Mouse (Mus musculus): ENCODE data around the gene Angptl7. TPM values are rescaled to one million over a fixed set of nuclear protein-coding genes. Genes with fewer than 3 reads are reported as not detected.

Angptl7 gene
- total RNA-seq, 4 experiments from 2014 or later: 0.72 to 1.8 (median 1.3) TPM

DNA sequence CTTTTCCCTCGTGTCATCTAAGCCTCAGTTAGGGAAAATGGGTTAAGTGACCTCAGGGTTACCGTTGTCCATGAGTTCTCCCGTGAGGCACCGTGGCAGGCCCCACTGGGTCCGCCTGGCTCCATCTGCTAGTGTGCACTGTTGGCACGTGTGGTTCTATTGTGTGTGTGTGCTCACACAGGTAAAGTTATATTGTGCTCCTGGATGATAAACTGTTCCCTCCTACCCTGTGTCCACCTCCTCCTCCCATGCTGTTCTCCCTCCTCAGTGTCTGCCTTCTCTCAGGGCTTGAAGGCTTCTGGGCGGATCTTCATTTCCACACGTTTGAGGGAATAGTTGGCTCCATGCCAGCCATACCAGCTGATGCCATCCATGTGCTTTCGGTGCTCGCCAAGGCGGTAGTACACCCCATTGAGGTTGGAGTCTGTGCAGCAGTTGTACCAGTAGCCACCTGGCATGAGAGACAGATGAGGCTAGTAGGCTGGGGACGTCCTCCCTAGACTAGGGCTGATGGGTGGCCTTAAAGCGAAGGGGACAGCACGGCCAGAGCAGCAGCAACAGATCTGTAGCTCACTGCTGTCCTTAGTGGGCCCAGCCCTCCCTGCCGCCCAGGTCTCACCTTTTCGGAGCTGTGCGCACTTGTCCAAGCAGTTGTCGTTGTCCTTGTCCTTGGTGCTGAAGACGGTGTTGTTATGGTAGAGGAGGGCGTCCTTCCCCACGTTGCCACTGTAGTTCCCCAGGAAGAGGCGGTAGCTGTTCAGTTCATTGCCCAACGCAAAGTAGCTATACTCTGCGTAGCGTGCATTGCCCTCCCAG, 4.2 kb downstream of the Angptl7 start:
- DNase-seq (ENCODE audit: low spot score): no peak

DNA sequence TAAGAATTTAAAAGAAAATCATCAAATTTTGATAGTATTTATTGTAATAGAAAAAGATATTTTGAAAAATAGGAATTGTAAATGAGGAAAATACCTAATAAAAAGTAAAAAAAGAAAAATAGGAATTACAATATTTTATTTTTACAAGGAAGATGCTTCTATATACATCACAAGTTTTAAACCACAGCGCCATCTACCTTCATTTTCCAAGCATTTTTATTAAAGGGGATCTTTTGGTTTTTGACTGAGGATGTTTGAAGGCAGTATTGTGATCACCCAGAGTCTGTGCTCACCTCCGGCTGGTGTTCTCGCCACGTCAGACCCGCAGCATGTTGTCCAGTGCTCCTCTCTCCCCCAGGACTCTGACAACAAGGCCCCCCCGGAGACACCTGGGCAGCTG, 5.1 kb downstream of the Angptl7 start:
- DNase-seq (ENCODE audit: low spot score): no peak

DNA sequence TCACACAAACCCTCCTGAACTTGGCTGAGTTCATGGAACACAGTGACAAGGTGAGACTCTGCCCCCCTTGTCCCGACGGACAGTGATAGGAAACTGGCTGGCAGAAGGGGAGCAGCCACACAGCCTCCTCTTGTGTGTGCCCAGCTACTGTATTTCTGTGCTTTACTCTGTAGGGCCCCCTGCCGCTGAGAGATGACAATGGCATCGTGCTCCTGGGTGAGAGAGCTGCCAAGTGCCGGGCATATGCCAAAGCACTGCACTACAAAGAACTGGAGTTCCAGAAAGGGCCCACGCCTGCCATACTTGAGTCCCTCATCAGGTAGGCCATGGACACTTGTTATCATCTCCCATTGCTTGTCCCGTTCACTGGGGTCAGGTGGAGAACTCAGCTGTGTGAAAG, 8.8 kb downstream of the Angptl7 start:
- no peak for DNase-seq (ENCODE audit: low spot score)

DNA sequence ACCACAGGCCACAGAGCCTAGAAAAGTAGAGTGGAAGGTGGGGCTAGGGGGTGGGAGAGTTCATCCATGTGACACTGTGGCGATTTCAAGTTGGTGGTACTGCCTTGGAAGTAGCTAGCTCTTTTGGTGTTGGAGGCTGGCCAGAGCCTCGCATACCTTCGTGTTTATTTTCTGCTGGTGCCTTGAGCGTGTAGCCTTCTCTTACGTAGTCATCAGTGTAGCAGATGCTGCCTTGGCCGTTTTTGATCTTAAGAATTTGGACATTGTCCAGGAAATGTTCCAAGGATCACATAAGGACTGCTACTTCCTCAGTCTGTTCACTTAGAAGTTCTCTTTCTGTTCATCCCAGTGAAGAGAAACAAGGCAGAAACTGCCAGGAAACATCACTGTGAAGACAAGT, 9.8 kb downstream of the Angptl7 start:
- DNase-seq (ENCODE audit: low spot score): no peak

DNA sequence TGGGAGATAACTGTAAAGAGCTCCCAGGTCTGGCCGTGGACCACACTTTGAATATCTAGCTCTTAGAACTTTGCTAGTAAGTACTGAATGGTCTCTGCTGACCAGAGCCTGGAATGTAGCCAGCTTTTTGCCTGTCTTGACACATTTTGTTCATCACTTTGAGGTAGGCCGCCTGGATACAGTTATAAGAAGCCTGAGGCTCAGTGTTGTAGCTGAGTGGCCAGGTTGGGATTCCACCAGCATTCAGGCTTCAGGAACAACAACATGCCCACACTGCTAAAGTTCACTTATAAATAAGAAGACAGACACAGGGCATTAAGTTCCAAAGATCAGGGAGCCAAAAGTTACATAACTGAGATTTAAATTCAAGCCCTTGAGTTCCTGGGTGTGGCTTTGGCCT, 12.4 kb downstream of the Angptl7 start:
- no peak for DNase-seq (ENCODE audit: low spot score)

DNA sequence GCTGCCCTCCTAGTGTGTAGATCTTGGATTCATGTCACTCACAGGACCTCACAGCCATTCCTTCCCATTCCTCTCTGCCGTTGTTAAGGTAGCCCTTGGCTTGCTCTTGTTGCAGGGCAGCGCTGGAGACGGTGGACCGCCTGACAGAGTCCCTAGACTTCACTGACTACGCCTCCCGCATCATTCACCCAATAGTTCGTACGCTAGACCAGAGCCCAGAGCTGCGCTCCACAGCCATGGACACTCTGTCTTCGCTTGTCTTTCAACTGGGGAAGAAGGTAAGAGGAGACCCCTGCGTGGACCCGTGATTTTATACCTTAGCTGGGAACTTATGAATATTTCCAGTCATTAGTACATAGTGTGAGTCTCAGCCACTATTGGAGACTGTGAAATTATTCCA, 15.7 kb downstream of the Angptl7 start:
- DNase-seq (ENCODE audit: low spot score): no peak

DNA sequence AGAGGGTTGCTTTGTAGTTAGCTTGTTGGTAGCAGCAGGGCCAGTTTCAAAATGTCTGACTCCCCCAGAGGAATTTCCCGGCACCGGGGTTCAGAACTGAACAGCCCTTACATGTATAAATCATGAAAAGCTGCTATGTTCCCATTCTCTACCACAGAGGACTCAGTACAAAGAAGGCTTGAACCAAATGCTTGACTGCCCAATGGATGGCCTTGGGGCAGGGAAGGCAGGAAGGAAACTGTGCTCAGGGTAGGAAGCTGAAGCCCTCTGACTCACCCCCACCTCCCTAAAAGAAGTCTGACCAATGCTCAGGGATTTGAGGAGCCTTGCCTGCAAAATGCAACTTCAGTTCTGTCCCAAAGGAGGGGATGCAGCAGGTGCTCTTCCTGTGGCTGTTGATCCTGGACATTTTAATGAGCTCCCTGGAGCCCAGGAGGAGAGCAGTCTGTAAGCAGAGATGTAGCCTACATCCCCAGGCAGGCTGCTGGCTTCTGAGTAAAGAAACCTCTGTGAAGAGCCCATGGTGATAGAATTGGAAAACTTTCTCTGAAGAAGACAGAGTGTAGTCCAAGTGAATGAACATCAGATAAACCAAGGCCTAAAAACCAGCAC, 18.6 kb downstream of the Angptl7 start:
- DNase-seq (ENCODE audit: low spot score): no peak

DNA sequence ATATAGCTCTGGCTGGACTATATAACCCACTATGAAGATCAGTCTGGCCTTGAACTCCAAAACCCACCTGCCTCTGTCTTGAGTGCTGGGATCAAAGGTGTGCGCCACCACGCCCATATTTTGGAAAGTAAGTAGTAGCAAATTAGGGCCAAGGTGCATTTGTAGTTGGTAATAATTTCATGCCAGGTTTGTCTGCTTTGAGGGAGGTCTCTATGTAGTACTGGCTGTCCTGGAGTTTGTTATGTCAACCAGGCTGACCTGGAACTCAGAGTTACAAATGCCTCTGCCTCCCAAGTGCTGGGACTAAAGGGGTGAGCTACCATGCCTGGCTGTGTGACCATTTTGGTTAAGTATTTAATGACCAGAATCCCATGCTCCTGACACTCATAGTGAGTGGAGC, 20.0 kb downstream of the Angptl7 start:
- no peak for DNase-seq (ENCODE audit: low spot score)

DNA sequence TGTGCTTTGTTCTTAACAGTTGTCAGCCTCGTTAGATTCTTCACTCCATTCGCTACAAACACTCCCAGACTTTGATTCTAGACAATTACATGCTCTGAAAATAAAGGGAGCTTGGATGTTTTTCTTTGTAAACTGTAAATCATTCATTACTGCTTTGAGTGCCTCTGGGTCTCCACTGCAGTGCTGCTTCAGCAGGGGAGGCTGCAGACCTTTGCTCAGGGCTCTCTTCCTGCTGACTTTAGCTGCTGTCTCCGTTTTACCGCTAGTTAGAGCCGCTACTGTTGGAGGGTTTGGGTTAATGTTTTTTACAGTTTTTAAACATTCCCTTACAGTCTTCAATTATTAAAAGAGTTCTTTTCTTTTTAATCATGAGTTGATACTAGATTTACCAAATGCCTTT, 26.8 kb downstream of the Angptl7 start:
- DNase-seq (ENCODE audit: low spot score): no peak

DNA sequence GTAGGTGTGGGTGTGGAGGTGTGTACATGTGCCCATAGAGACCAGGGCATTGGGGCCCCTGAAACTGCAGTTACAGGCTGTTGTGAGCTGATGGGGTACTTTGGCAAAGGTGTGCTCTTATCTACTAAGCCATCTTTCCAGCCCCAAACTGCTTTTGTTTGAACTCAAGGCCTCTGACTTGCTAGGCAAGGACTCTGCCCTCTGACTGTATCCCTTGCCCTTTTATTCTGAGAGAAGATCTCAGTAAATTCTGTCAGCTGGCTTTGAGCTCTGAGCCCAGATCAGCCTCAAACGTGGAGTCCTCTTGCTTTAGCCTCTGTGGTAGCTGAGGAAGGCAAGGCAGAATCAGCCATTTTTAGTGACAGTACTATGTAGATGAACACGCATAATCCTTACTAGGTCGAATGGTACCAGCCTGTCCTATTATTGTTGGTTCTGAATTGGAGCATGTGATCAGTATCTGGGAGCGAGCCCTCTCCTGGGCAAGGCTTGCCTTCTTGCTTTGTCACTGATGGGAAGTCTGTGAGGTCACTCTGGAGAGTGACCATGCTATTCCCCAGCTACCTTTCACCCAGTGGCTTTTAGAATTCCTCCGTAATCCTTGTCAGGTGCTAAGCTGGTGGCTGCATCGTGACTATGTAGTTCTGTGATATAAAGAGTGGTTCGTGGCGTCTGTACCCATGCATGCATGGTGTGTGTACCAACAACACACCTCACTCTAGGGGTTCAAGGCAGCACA, 27.7 kb downstream of the Angptl7 start:
- no peak for DNase-seq (ENCODE audit: low spot score)

DNA sequence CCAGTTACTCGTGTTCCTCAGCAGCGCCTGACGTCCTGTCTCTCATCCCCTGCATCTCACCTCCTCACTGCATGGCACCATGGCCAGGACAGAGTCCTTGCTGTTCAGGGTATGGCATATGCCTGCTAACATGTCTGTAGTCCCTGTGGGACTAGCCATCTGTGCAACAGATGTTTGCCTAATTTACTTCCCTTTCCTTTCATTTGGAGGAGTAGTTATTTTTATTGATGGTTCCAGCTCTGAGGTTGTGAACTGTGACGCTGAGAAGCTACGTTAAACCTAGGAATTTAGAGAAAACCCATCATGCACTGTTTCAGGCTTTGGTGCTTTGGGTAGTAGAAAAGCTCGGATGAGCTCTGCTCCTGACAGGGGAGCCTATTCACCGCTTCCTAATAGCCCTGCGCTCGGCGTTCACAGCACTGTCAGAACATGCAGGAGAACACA, 28.9 kb downstream of the Angptl7 start:
- no peak for DNase-seq (ENCODE audit: low spot score)

DNA sequence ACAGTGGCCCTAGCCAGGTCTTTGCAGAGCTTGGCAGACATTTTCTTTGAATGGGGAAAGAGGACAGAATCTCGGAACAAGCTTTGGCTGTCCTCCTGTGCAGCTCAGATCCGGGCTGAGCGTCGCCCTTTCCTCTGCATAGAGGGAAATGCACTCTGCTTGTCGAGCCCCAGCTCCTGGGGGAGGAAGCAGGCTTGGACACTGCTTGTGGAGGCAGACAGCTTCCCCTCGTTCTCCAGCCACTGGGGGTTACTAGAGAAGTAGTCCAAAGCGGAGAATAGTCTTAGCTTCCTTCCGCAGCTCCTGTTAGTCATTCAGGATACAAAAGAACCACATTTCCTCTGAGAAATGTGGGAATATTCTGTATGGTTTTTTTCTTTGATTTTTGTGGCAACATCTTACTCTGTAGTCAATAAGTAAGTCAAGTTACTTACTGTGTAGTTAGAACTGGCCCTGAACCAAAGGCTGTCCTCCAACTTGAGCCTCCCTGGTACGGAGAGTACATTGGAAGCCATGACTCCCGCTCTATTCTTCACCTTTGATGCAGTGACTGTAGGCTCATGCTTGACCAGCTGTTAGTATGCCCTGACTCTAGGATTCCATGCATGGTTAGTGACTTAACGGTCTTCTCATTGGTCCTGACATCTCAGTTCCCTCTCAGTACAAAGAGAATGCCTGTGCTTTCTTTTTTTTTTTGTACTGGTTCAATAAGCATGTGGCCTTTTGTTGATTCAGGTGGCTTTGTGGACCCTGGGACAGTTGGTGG, 30.6 kb downstream of the Angptl7 start:
- no peak for DNase-seq (ENCODE audit: low spot score)

DNA sequence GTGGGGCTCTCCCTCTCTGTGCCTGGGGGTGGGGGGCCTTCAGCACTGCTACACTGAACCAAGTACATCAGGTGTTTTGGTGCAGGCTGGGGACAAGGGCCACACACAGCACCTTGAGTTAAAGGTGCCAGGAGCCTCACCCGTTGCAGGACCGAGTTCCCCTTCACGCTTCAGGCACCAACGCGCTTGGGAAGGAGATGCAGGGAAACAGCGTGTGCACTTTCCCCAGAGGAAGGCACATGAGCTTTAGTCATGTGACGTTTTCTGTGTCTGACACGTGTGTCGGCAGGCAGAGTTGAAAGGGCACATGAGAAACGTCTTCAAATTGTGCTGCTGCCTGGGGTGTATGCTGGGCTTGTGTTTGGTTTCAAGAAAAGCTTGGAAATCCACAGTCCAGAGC, 31.9 kb downstream of the Angptl7 start:
- DNase-seq (ENCODE audit: low spot score): no peak

DNA sequence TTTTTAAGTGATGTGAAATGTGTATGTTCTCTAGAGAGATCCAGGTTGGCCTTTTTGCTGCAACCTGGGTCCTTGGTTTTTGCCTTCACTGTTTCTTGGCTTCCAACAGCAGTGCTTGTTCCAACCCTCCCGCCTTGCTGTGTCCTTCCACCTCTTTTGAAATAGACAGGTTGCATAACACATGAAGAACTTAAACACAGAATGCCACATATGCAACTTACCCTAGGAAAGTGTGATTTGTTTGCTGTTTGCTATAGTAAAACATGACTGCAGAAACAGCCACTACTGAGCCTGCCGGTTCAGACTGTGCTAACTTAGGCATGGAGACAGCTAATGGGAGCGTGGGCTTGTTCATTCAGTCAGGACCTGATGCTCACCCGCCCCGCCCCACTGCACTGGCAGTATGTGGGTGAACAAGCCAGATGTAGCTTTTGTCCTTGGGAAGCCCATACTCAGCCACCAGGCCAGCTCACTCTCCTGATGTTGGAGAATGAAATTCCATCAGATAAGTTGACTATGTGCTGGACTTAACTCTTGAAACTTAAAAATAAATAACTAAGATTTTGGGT, 33.7 kb downstream of the Angptl7 start:
- DNase-seq (ENCODE audit: low spot score): no peak

DNA sequence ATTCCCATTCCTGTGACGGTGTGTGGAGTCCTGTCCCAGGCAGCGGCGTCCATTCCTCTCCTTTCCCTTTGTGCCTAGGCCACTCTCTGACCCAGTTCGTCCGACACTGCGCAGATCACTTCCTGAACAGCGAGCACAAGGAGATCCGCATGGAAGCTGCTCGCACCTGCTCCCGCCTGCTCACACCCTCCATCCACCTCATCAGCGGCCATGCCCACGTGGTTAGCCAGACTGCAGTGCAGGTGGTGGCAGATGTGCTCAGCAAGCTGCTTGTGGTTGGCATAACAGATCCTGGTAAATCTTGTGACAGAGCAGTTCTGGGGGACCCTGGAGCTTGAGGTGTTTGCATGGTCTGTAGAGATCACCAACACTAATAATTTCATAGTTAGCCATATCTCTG, 35.4 kb downstream of the Angptl7 start:
- DNase-seq (ENCODE audit: low spot score): no peak

DNA sequence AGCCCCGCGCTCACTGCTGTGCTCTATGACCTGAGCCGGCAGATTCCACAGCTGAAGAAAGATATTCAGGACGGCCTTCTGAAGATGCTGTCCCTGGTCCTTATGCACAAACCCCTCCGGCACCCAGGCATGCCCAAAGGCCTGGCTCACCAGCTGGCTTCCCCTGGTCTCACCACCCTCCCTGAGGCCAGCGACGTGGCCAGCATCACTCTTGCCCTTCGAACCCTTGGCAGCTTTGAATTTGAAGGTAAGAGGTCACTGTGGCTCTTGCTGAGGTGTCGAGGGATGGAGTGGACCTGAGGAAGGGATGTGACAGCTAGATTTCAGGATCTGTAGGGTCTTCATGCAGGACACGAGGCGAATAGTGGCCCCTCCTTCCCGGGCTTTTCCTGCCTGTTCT, 36.0 kb downstream of the Angptl7 start:
- DNase-seq (ENCODE audit: low spot score): no peak

DNA sequence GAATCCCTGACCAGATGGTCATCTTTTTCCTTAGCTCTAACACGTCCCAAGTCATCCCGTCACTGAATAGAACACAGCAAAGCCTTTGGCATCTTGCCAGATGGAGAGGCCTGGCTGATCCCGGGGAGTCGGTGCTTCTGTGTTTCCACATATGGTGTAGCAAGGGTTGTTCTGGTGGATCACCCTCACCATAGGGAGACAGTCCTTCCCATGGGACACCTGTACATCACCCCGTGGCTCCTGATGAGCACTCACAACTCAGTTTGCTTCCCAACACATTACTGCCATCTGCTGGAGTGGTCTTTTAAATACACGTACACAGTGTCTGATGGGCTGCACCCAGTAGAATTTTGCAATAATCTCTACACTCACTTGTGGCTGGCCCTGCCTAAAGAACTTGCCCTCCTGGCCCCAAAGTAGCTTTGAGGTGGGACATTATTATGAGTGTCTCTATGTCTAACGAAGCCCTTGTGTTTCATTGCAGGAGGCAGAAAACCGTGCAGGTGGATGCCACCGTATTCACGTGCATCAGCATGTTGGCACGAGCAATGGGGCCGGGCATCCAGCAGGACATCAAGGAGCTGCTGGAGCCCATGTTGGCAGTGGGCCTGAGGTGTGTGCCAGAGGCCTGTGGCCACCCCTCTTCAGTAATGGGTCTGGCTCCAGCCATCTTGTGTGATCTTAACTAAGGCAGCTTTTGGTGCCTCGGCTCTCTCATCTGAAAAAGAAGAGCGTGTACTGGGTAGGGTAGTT, 36.9 kb downstream of the Angptl7 start:
- no peak for DNase-seq (ENCODE audit: low spot score)

DNA sequence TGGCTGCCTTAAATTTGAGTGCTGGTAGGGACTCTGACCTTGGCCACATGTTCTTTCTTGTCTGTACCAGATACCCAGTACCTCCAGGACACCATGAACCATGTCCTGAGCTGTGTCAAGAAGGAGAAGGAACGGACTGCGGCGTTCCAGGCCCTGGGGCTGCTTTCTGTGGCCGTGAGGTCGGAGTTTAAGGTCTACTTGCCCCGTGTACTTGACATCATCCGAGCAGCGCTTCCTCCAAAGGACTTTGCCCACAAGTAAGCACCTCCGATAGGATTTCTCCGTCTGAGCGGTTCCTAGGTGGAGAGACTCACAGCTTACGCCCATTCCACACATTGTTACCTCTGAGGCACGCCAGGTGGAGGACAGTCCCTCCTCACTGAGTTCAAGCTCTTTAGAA, 37.5 kb downstream of the Angptl7 start:
- DNase-seq (ENCODE audit: low spot score): no peak

DNA sequence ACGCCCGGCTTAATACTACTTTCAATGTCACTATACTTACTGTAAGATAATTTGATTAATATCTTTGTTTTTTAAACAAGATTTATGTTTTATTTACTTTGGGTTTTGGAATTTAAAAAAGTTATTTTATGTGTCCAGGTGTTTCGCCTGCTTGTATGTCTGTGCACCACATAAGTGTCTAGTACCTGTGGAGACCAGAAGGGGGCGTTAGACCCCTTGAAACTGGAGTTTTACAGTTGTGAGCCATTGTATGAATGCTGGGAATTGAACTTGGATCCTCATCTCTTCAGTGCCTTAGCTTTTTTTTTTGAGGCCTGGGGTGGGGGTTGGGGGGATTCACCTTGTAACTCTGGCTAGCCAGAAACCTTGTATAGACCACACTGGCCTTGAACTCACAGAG, 38.5 kb downstream of the Angptl7 start:
- DNase-seq (ENCODE audit: low spot score): no peak

DNA sequence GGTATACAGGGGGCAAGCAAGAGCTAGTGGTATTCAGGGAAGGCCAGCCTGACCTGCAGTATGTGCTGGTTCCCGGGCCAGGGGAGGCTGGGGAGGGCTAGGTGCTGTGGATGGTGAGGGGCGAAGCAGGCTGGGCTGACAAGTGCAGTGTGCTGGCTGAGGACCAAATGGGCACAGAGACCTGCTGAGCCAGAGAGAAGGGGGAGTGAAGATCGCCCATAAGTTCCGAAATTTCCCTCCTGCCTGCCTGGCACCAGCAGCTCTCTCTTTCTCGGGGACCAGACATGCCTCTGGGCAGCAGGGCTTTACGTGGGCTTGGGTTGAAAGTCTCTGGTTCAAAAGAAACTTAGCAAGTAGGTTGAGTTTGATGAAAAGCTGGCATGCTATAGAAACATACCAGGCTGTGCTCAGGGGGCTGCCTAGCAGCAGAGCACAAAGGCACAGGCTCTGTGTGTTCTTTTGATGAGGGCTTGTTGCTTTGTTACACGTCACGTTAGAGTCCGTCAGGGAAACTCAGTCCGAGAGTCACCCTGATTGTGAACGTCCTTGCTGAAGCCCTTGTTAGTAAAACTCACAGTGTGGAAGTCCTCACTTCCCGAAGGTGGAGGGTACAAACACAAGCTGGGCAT, 39.5 kb downstream of the Angptl7 start:
- no peak for DNase-seq (ENCODE audit: low spot score)
